22 mouse cellular contexts compared by ENCODE assay signal in the genomic region with DNA sequence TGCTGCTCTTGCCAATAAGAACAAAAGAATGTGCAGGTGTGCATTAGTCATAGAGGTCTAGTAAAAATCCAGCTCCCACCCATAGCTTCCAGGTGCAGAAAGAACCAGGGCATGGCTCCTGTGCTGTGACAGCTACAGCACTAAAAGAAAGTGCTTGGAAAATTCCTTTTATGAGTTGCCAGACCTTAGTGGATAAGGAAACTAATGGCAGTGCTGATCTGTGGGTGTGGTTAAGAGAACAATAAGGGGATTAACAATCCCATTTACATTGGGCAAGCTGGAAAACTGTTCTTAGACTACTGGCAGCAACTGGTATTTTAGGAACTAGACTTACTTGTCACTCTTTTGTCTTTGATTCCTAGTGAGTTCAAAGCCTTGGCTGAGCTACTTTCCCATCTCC.
DNase-seq lines count a peak whose midpoint lies in the region; ATAC-seq lines count a peak whose summit lies in the region.
"Had no signal": no experiment of that assay in that cellular context is flagged by ENCODE, and none has a peak within 500 bp of the region (broad histone marks: within the 10 kb centered on the region; RNA-seq: fewer than 3 reads in every experiment).

No protein-coding gene starts in this region.

- H3K9me3 ChIP-seq in embryonic facial prominence, embryonic 14.5 days (ENCODE audit: control insufficient read depth, low read length): 0 out of 2 replicates have a peak, but pooled peaks cover under 1% of the 10 kb centered on the region
- H3K9me3 ChIP-seq in embryonic facial prominence, embryonic 10.5 days: no peaks in the 10 kb centered on the region
- H3K9me3 ChIP-seq in forebrain, embryonic 14.5 days (replicated peaks; ENCODE audit: control insufficient read depth, low read length): no peaks in the 10 kb centered on the region
- H3K9me3 ChIP-seq in forebrain, embryonic 15.5 days: no peaks in the 10 kb centered on the region
- H3K9me3 ChIP-seq: embryonic facial prominence, embryonic 13.5 days; heart, embryonic 12.5 days; hindbrain, embryonic 10.5 days had no signal

- peak; percentile 77; the same call in 1 of the 2 replicates for ATAC-seq in embryonic facial prominence, embryonic 14.5 days (ENCODE audit: low read depth)
- peak; percentile 26; the same call in 1 of the 2 replicates for ATAC-seq in forebrain, embryonic 14.5 days
- ATAC-seq in forebrain, embryonic 15.5 days (replicated peaks): no peak
- no peak for ATAC-seq in megakaryocyte progenitor cell, adult 5-6 weeks (replicated peaks; ENCODE audit: poor library complexity)
- ATAC-seq: CD4-positive, CD25-positive, alpha-beta regulatory T cell, adult 4 months; intestine, embryonic 16.5 days had no signal

- no peak overlapping the region for H3K27ac ChIP-seq in embryonic facial prominence, embryonic 14.5 days (replicated peaks; ENCODE audit: low read depth, low read length)
- H3K27ac ChIP-seq in embryonic facial prominence, embryonic 10.5 days (replicated peaks): no peak overlapping the region
- no peak overlapping the region for H3K27ac ChIP-seq in forebrain, embryonic 14.5 days (ENCODE audit: low read depth, low read length)
- H3K27ac ChIP-seq in forebrain, embryonic 15.5 days (replicated peaks): no peak overlapping the region
- H3K27ac ChIP-seq: embryonic facial prominence, embryonic 13.5 days; gastrocnemius, adult 2 months; hindbrain, embryonic 10.5 days; hindbrain, embryonic 14.5 days had no signal

- DNase-seq in embryonic facial prominence, embryonic 14.5 days (ENCODE audit: low spot score): peak; percentile 45
- no peak for DNase-seq in embryonic facial prominence, embryonic 10.5 days (ENCODE audit: low spot score)
- peak; percentile 44 for DNase-seq in forebrain, embryonic 14.5 days (ENCODE audit: low spot score)
- DNase-seq in ZHBTc4 (ENCODE audit: low read depth, low spot score): peak; percentile 55
- no peak for DNase-seq in retina, embryonic 14.5 days (ENCODE audit: low spot score)
- DNase-seq: adrenal gland, adult 2 months; adrenal gland, postnatal 25 days; B cell, adult 2 months; cerebellum, adult 11-12 months; cerebellum, adult 9-10 months; cerebellum, postnatal 25 days; gastrocnemius, adult 2 months; gastrocnemius, postnatal 25 days; kidney, adult 2 months had no signal

- H3K4me2 ChIP-seq in embryonic facial prominence, embryonic 14.5 days (ENCODE audit: low read depth, low read length): no peak overlapping the region
- no peak overlapping the region for H3K4me2 ChIP-seq in forebrain, embryonic 14.5 days (ENCODE audit: low read length)
- no peak overlapping the region for H3K4me2 ChIP-seq in forebrain, embryonic 15.5 days (replicated peaks)
- H3K4me2 ChIP-seq: embryonic facial prominence, embryonic 13.5 days; heart, embryonic 12.5 days; hindbrain, embryonic 14.5 days had no signal

- no peak overlapping the region for H3K9ac ChIP-seq in embryonic facial prominence, embryonic 14.5 days (ENCODE audit: low read depth, low read length)
- no peak overlapping the region for H3K9ac ChIP-seq in forebrain, embryonic 14.5 days (ENCODE audit: low read length)
- no peak overlapping the region for H3K9ac ChIP-seq in forebrain, embryonic 15.5 days (replicated peaks)
- H3K9ac ChIP-seq: embryonic facial prominence, embryonic 13.5 days; heart, embryonic 12.5 days; hindbrain, embryonic 14.5 days had no signal

- no peaks in the 10 kb centered on the region for H3K4me1 ChIP-seq in embryonic facial prominence, embryonic 14.5 days (ENCODE audit: control insufficient read depth, insufficient read depth, low read length)
- H3K4me1 ChIP-seq in embryonic facial prominence, embryonic 10.5 days: no peaks in the 10 kb centered on the region
- no peaks in the 10 kb centered on the region for H3K4me1 ChIP-seq in forebrain, embryonic 14.5 days (ENCODE audit: control insufficient read depth, insufficient read depth, low read length)
- no peaks in the 10 kb centered on the region for H3K4me1 ChIP-seq in forebrain, embryonic 15.5 days
- H3K4me1 ChIP-seq: embryonic facial prominence, embryonic 13.5 days; heart, embryonic 12.5 days; hindbrain, embryonic 10.5 days had no signal

- H3K27me3 ChIP-seq in embryonic facial prominence, embryonic 14.5 days (replicated peaks; ENCODE audit: control insufficient read depth, insufficient read depth, low read length): no peaks in the 10 kb centered on the region
- H3K27me3 ChIP-seq in embryonic facial prominence, embryonic 10.5 days (replicated peaks; ENCODE audit: low read depth, poor library complexity, severe bottlenecking): no peaks in the 10 kb centered on the region
- H3K27me3 ChIP-seq in forebrain, embryonic 14.5 days (replicated peaks; ENCODE audit: control insufficient read depth, insufficient read depth, low read length): no peaks in the 10 kb centered on the region
- no peaks in the 10 kb centered on the region for H3K27me3 ChIP-seq in forebrain, embryonic 15.5 days
- H3K27me3 ChIP-seq: heart, embryonic 12.5 days had no signal

- H3K4me3 ChIP-seq in embryonic facial prominence, embryonic 14.5 days (ENCODE audit: low read depth, low read length): no peak overlapping the region
- H3K4me3 ChIP-seq in embryonic facial prominence, embryonic 10.5 days: no peak overlapping the region
- no peak overlapping the region for H3K4me3 ChIP-seq in forebrain, embryonic 14.5 days (ENCODE audit: low read depth, low read length)
- H3K4me3 ChIP-seq in forebrain, embryonic 15.5 days: no peak overlapping the region
- H3K4me3 ChIP-seq: embryonic facial prominence, embryonic 13.5 days; gastrocnemius, adult 2 months; heart, embryonic 12.5 days; hindbrain, embryonic 10.5 days had no signal

- H3K36me3 ChIP-seq in embryonic facial prominence, embryonic 14.5 days (ENCODE audit: control insufficient read depth, insufficient read depth, low read length): no peaks in the 10 kb centered on the region
- H3K36me3 ChIP-seq in embryonic facial prominence, embryonic 10.5 days (replicated peaks): no peaks in the 10 kb centered on the region
- no peaks in the 10 kb centered on the region for H3K36me3 ChIP-seq in forebrain, embryonic 14.5 days (ENCODE audit: control insufficient read depth, insufficient read depth, low read length)
- H3K36me3 ChIP-seq in forebrain, embryonic 15.5 days: no peaks in the 10 kb centered on the region
- H3K36me3 ChIP-seq: embryonic facial prominence, embryonic 13.5 days; heart, embryonic 12.5 days; hindbrain, embryonic 10.5 days had no signal

Comparison
In these comparisons a context has a peak if more than half of its experiments do, and no peak if none do; other contexts are left out.
1. ATAC-seq: peak in embryonic facial prominence, embryonic 14.5 days (single experiment) and forebrain, embryonic 14.5 days (single experiment); none in forebrain, embryonic 15.5 days (single experiment) and megakaryocyte progenitor cell, adult 5-6 weeks (single experiment).
2. DNase-seq: peak in embryonic facial prominence, embryonic 14.5 days (single experiment), forebrain, embryonic 14.5 days (single experiment) and ZHBTc4 (single experiment); none in embryonic facial prominence, embryonic 10.5 days (single experiment) and retina, embryonic 14.5 days (single experiment).